Mouse (Mus musculus) MEL (cell line): ENCODE measurements around the gene Mtmr1. TPM values are rescaled to one million over a fixed set of nuclear protein-coding genes. Genes with fewer than 3 reads are reported as not detected.

Experiments
- DNase-seq: peaks from one replicate; pipeline ENCODE4 v3.0.0; 2011; ENCODE audit warnings: low read depth, low spot score
- H3K27ac ChIP-seq: 2 replicates; pipeline ENCODE4 v1.5.1; 2012; ENCODE audit warnings: low read depth, mild to moderate bottlenecking, control low read depth, low read length, moderate library complexity; ENCODE audit not compliant: control insufficient read depth
- H3K27me3 ChIP-seq, 2 experiments: fragments of 150-350 bp in 1 of 2; sonication (generic) in 1 of 2; 2 replicates each; pipeline ENCODE4 v1.6.1; 2012; ENCODE audit warnings: low read length in 2 of 2, mild to moderate bottlenecking in 2 of 2, improper control_type of control experiment in 1 of 2, moderate library complexity in 1 of 2; ENCODE audit not compliant: insufficient read depth in 2 of 2, control insufficient read depth in 1 of 2
- H3K36me3 ChIP-seq, 2 experiments: 2 replicates each; pipeline ENCODE4 v1.6.1; 2012 to 2014; ENCODE audit warnings: low read length in 2 of 2, improper control_type of control experiment in 1 of 2, inconsistent platforms in 1 of 2, mild to moderate bottlenecking in 1 of 2; ENCODE audit not compliant: insufficient read depth in 2 of 2, control insufficient read depth in 1 of 2
- H3K4me1 ChIP-seq, 2 experiments: fragments of 150-350 bp in 1 of 2; sonication (generic) in 1 of 2; 2 replicates each; pipeline ENCODE4 v1.6.1; 2012; ENCODE audit warnings: low read length in 2 of 2, improper control_type of control experiment in 1 of 2, mild to moderate bottlenecking in 1 of 2; ENCODE audit not compliant: insufficient read depth in 2 of 2, control insufficient read depth in 1 of 2
- H3K4me3 ChIP-seq, 2 experiments: fragments of 150-350 bp in 1 of 2; sonication (generic) in 1 of 2; 2 replicates each; pipeline ENCODE4 v1.5.1; 2012; ENCODE audit warnings: low read depth in 2 of 2, low read length in 2 of 2, mild to moderate bottlenecking in 2 of 2, moderate library complexity in 2 of 2, control low read depth in 1 of 2, improper control_type of control experiment in 1 of 2; ENCODE audit not compliant: control insufficient read depth in 1 of 2, insufficient read depth in 1 of 2
- H3K79me2 ChIP-seq: 2 replicates; pipeline ENCODE4 v1.6.1; 2012; ENCODE audit warnings: mild to moderate bottlenecking, low read length, moderate library complexity; ENCODE audit not compliant: control insufficient read depth, poor library complexity, insufficient read depth
- H3K9ac ChIP-seq: 2 replicates; pipeline ENCODE4 v1.6.1; 2012; ENCODE audit warnings: low read depth, mild to moderate bottlenecking, control low read depth, low read length, moderate library complexity; ENCODE audit not compliant: control insufficient read depth, poor library complexity, severe bottlenecking
- H3K9me3 ChIP-seq: fragments of 150-350 bp; sonication (generic); replicated peaks from 2 replicates; pipeline ENCODE4 v1.6.1; 2012; ENCODE audit warnings: mild to moderate bottlenecking, low read length, improper control_type of control experiment, moderate library complexity; ENCODE audit not compliant: insufficient read depth
- BHLHE40 ChIP-seq: IDR thresholded peaks from 2 replicates; pipeline ENCODE4 v1.6.1; 2012; ENCODE audit warnings: low read depth, mild to moderate bottlenecking, inconsistent platforms, low read length, improper control_type of control experiment, borderline replicate concordance
- CHD1 ChIP-seq: IDR thresholded peaks from 2 replicates; pipeline ENCODE4 v1.6.1; 2012; ENCODE audit warnings: low read depth, mild to moderate bottlenecking, inconsistent platforms, low read length, improper control_type of control experiment
- CHD2 ChIP-seq: IDR thresholded peaks from 2 replicates; pipeline ENCODE4 v1.6.1; 2011; ENCODE audit warnings: low read length, improper control_type of control experiment
- CTCF ChIP-seq, 3 experiments: IDR thresholded peaks in 2 of 3; conservative IDR thresholded peaks in 1 of 3; 2 replicates each; pipeline ENCODE4 v1.5.1; 2011 to 2012; ENCODE audit warnings: low read length in 3 of 3, low read depth in 2 of 3, mild to moderate bottlenecking in 2 of 3, improper control_type of control experiment in 1 of 3, inconsistent platforms in 1 of 3, mixed read lengths in 1 of 3, moderate library complexity in 1 of 3; ENCODE audit not compliant: control insufficient read depth in 1 of 3, insufficient read depth in 1 of 3, poor library complexity in 1 of 3, severe bottlenecking in 1 of 3
- E2F4 ChIP-seq: IDR thresholded peaks from 2 replicates; pipeline ENCODE4 v1.6.1; 2011; ENCODE audit warnings: low read depth, low read length, improper control_type of control experiment, borderline replicate concordance
- ELF1 ChIP-seq: IDR thresholded peaks from 2 replicates; pipeline ENCODE4 v1.6.1; 2014; ENCODE audit warnings: low read depth, mild to moderate bottlenecking, inconsistent platforms, low read length, improper control_type of control experiment, moderate library complexity
- EP300 ChIP-seq, 2 experiments: IDR thresholded peaks; 2 replicates each; pipeline ENCODE4 v1.6.1; 2011; ENCODE audit warnings: improper control_type of control experiment in 2 of 2, low read length in 2 of 2, low read depth in 1 of 2, mild to moderate bottlenecking in 1 of 2
- ETS1 ChIP-seq: IDR thresholded peaks from 2 replicates; pipeline ENCODE4 v1.6.1; 2012; ENCODE audit warnings: low read depth, mild to moderate bottlenecking, inconsistent platforms, low read length, improper control_type of control experiment, moderate library complexity
- GABPA ChIP-seq: IDR thresholded peaks from 2 replicates; pipeline ENCODE4 v1.6.1; 2012; ENCODE audit warnings: low read depth, mild to moderate bottlenecking, inconsistent platforms, low read length, improper control_type of control experiment, moderate library complexity
- GATA1 ChIP-seq: IDR thresholded peaks from 2 replicates; pipeline ENCODE4 v1.6.1; 2011; ENCODE audit warnings: low read depth, low read length, improper control_type of control experiment
- HCFC1 ChIP-seq: IDR thresholded peaks from 2 replicates; pipeline ENCODE4 v1.6.1; 2012; ENCODE audit warnings: low read depth, mild to moderate bottlenecking, inconsistent platforms, low read length, improper control_type of control experiment, moderate library complexity
- JUND ChIP-seq: IDR thresholded peaks from 2 replicates; pipeline ENCODE4 v1.6.1; 2011; ENCODE audit warnings: low read depth, mild to moderate bottlenecking, improper control_type of control experiment, low read length
- KAT2A ChIP-seq: conservative IDR thresholded peaks from 2 replicates; pipeline ENCODE4 v1.6.1; 2012; ENCODE audit warnings: low read depth, low read length, improper control_type of control experiment, inconsistent platforms
- MAX ChIP-seq: IDR thresholded peaks from 2 replicates; pipeline ENCODE4 v1.6.1; 2011; ENCODE audit warnings: low read length, improper control_type of control experiment
- MAZ ChIP-seq: IDR thresholded peaks from 2 replicates; pipeline ENCODE4 v1.6.1; 2012; ENCODE audit warnings: low read depth, mild to moderate bottlenecking, inconsistent platforms, low read length, improper control_type of control experiment
- MEF2A ChIP-seq: IDR thresholded peaks from 2 replicates; pipeline ENCODE4 v1.6.1; 2014; ENCODE audit warnings: low read depth, mild to moderate bottlenecking, inconsistent platforms, low read length, improper control_type of control experiment; ENCODE audit not compliant: poor library complexity, insufficient replicate concordance, severe bottlenecking; ENCODE audit errors: extremely low read depth
- MYB ChIP-seq: IDR thresholded peaks from 2 replicates; pipeline ENCODE4 v1.6.1; 2011; ENCODE audit warnings: mild to moderate bottlenecking, low read depth, low read length, improper control_type of control experiment
- MYC ChIP-seq: IDR thresholded peaks from 2 replicates; pipeline ENCODE4 v1.6.1; 2011; ENCODE audit warnings: low read depth, mild to moderate bottlenecking, low read length, improper control_type of control experiment, moderate library complexity
- NELFE ChIP-seq: IDR thresholded peaks from 2 replicates; pipeline ENCODE4 v1.6.1; 2011; ENCODE audit warnings: low read depth, low read length, improper control_type of control experiment
- NRF1 ChIP-seq: IDR thresholded peaks from 2 replicates; pipeline ENCODE4 v1.6.1; 2014; ENCODE audit warnings: low read depth, mild to moderate bottlenecking, inconsistent platforms, low read length, improper control_type of control experiment, moderate library complexity; ENCODE audit not compliant: poor library complexity, insufficient read depth, severe bottlenecking
- POLR2AphosphoS5 ChIP-seq: IDR thresholded peaks from 2 replicates; pipeline ENCODE4 v1.6.1; 2012; ENCODE audit warnings: low read depth, borderline replicate concordance, mild to moderate bottlenecking, inconsistent platforms, low read length, moderate library complexity, mixed read lengths
- RCOR1 ChIP-seq: IDR thresholded peaks from 2 replicates; pipeline ENCODE4 v1.6.1; 2012; ENCODE audit warnings: low read depth, mild to moderate bottlenecking, inconsistent platforms, low read length, improper control_type of control experiment
- SIN3A ChIP-seq: IDR thresholded peaks from 2 replicates; pipeline ENCODE4 v1.6.1; 2012; ENCODE audit warnings: low read length, improper control_type of control experiment, inconsistent platforms
- SMC3 ChIP-seq: IDR thresholded peaks from 2 replicates; pipeline ENCODE4 v1.6.1; 2011; ENCODE audit warnings: low read depth, low read length, improper control_type of control experiment
- TAL1 ChIP-seq: IDR thresholded peaks from 2 replicates; pipeline ENCODE4 v1.6.1; 2012; ENCODE audit warnings: mild to moderate bottlenecking, inconsistent platforms, low read length, moderate library complexity, mixed read lengths
- TBP ChIP-seq: IDR thresholded peaks from 2 replicates; pipeline ENCODE4 v1.8.0; 2011; ENCODE audit warnings: low read depth, low read length, improper control_type of control experiment
- TCF12 ChIP-seq: IDR thresholded peaks from 2 replicates; pipeline ENCODE4 v1.6.1; 2014; ENCODE audit warnings: low read depth, mild to moderate bottlenecking, inconsistent platforms, low read length, improper control_type of control experiment, moderate library complexity
- UBTF ChIP-seq: IDR thresholded peaks from 2 replicates; pipeline ENCODE4 v1.6.1; 2012; ENCODE audit warnings: low read depth, mild to moderate bottlenecking, inconsistent platforms, low read length, improper control_type of control experiment, moderate library complexity, borderline replicate concordance; ENCODE audit not compliant: insufficient read depth
- USF2 ChIP-seq, 2 experiments: IDR thresholded peaks; 2 replicates each; pipeline ENCODE4 v1.6.1; 2011 to 2012; ENCODE audit warnings: improper control_type of control experiment in 2 of 2, low read length in 2 of 2, borderline replicate concordance in 1 of 2, inconsistent platforms in 1 of 2, low read depth in 1 of 2, mild to moderate bottlenecking in 1 of 2; ENCODE audit not compliant: insufficient read depth in 1 of 2
- ZC3H11A ChIP-seq: IDR thresholded peaks from 2 replicates; pipeline ENCODE4 v1.6.1; 2012; ENCODE audit warnings: low read depth, mild to moderate bottlenecking, inconsistent platforms, low read length, improper control_type of control experiment
- ZKSCAN1 ChIP-seq: IDR thresholded peaks from 2 replicates; pipeline ENCODE4 v1.6.1; 2012; ENCODE audit warnings: low read depth, mild to moderate bottlenecking, inconsistent platforms, low read length, improper control_type of control experiment, moderate library complexity
- ZMIZ1 ChIP-seq: IDR thresholded peaks from 2 replicates; pipeline ENCODE4 v1.6.1; 2012; ENCODE audit warnings: low read depth, mild to moderate bottlenecking, inconsistent platforms, low read length, improper control_type of control experiment, moderate library complexity
- ZNF384 ChIP-seq: IDR thresholded peaks from 2 replicates; pipeline ENCODE4 v1.6.1; 2012; ENCODE audit warnings: low read depth, mild to moderate bottlenecking, inconsistent platforms, low read length, improper control_type of control experiment
- polyA plus RNA-seq, 2 experiments: library from polyadenylated mRNA; stranded (reverse) in 1 of 2; unstranded in 1 of 2; fragments of >175 nt in 1 of 2; fragments of >200 nt in 1 of 2; gene quantifications; 2 replicates each; pipeline versions ENCODE4 v1.2.1 to v1.2.4; 2012; ENCODE audit warnings: low replicate concordance in 2 of 2, low read depth in 1 of 2; ENCODE audit not compliant: insufficient read length in 2 of 2, insufficient read depth in 1 of 2, missing spikeins in 1 of 2
- total RNA-seq: library from RNA; depleted of rRNA; stranded (reverse); fragments of 300-350 nt; gene quantifications from 2 replicates; pipeline ENCODE4 v1.2.3, GENCODE M21; 2012

Gene Mtmr1
- total and polyA plus RNA-seq, 3 experiments = 14.8 to 19.4 TPM; not detected in 1

GRCm38 (mm10) chrX:71352033-71352432, 12.5 kb upstream of the Mtmr1 start (continued):
- TF ChIP-seq MAX = no peak
- no peak for TF ChIP-seq MEF2A
- TF ChIP-seq, all 39 proteins: peak for 4

- H3K27me3 ChIP-seq = no peaks in the 10 kb centered on the region
- no peak for TF ChIP-seq NRF1
- TF ChIP-seq MEF2A = no peak
- peak; percentile 58; the same call in 1 of the 2 replicates for TF ChIP-seq RCOR1
- TF ChIP-seq HCFC1 = no peak
- no peak for TF ChIP-seq MAZ
- TF ChIP-seq TCF12 = peak; percentile 69; the same call in 1 of the 2 replicates
- TF ChIP-seq MYC = no peak
- TF ChIP-seq TAL1 = peak; percentile 27; the same call in 1 of the 2 replicates
- TF ChIP-seq TBP = no peak
- TF ChIP-seq UBTF = no peak
- TF ChIP-seq ETS1 = peak; percentile 44; the same call in 1 of the 2 replicates
- TF ChIP-seq BHLHE40 = no peak
- TF ChIP-seq CTCF (IDR thresholded peaks at IDR 0.05 in 2 of 3, conservative IDR thresholded peaks at IDR 0.05 in 1 of 3; ENCODE audit: control insufficient read depth in 1 of 3, insufficient read depth in 1 of 3, low read depth in 2 of 3, low read length in 3 of 3, poor library complexity in 1 of 3, severe bottlenecking in 1 of 3) = no peak
- TF ChIP-seq CHD2 = no peak
- no peak for TF ChIP-seq ZKSCAN1
- TF ChIP-seq JUND = no peak
- TF ChIP-seq GABPA = no peak
- TF ChIP-seq ZMIZ1 = no peak
- TF ChIP-seq NELFE = no peak
- TF ChIP-seq KAT2A = no peak
- no peak for TF ChIP-seq SMC3
- TF ChIP-seq CHD1 = no peak
- peak; percentile 25; the same call in 1 of the 2 replicates for TF ChIP-seq SIN3A
- TF ChIP-seq ELF1 = no peak
- peak; percentile 66 for TF ChIP-seq GATA1
- no peak for TF ChIP-seq MYB
- no peak for TF ChIP-seq E2F4
- TF ChIP-seq EP300 (IDR thresholded peaks at IDR 0.05; ENCODE audit: low read depth in 1 of 2, low read length in 2 of 2) = peak; percentile 80 to 81
- no peak for TF ChIP-seq POLR2AphosphoS5
- no peak for TF ChIP-seq USF2 (IDR thresholded peaks at IDR 0.05; ENCODE audit: borderline replicate concordance in 1 of 2, insufficient read depth in 1 of 2, low read depth in 1 of 2, low read length in 2 of 2)
- TF ChIP-seq ZC3H11A = no peak
- TF ChIP-seq ZNF384 = 0 out of 2 replicates have a peak, but pooled peaks have one; percentile 21
- no peak overlapping the region for H3K4me3 ChIP-seq
- H3K79me2 ChIP-seq = no peaks in the 10 kb centered on the region
- peaks cover 0 to 8% of the 10 kb centered on the region in 2 experiments; a peak in 2 of 4 replicates for H3K36me3 ChIP-seq
- H3K27ac ChIP-seq = peak overlapping the region; percentile 75
- peak; percentile 61 for DNase-seq
- H3K9ac ChIP-seq = no peak overlapping the region
- no peaks in the 10 kb centered on the region for H3K9me3 ChIP-seq
- H3K4me1 ChIP-seq = no peaks in the 10 kb centered on the region; a peak in 2 of 4 replicates
These were observed 9.2 kb upstream of the Mtmr1 start for GRCm38 (mm10) chrX:71355331-71355730.
